Mouse (Mus musculus) frontal cortex, adult 2 months (tissue): ENCODE measurements at regions not wholly inside any gene's neighbourhood (a gene's known extent, or its start where the extent isn't known, plus 50 kb on each side); places are given as distances from the start of the nearest gene placed in this dataset.
"Not testable (repeated sequence)": the region's sequence is repeated elsewhere in the genome, so short reads cannot be mapped to it uniquely, and the experiment has no call there.

ENCODE experiments used
- DNase-seq, 2 experiments: peaks; one replicate each; pipeline ENCODE4 v3.0.0; 2022; ENCODE audit warnings: low spot score in 1 of 2; ENCODE audit errors: extremely low spot score in 1 of 2

DNA sequence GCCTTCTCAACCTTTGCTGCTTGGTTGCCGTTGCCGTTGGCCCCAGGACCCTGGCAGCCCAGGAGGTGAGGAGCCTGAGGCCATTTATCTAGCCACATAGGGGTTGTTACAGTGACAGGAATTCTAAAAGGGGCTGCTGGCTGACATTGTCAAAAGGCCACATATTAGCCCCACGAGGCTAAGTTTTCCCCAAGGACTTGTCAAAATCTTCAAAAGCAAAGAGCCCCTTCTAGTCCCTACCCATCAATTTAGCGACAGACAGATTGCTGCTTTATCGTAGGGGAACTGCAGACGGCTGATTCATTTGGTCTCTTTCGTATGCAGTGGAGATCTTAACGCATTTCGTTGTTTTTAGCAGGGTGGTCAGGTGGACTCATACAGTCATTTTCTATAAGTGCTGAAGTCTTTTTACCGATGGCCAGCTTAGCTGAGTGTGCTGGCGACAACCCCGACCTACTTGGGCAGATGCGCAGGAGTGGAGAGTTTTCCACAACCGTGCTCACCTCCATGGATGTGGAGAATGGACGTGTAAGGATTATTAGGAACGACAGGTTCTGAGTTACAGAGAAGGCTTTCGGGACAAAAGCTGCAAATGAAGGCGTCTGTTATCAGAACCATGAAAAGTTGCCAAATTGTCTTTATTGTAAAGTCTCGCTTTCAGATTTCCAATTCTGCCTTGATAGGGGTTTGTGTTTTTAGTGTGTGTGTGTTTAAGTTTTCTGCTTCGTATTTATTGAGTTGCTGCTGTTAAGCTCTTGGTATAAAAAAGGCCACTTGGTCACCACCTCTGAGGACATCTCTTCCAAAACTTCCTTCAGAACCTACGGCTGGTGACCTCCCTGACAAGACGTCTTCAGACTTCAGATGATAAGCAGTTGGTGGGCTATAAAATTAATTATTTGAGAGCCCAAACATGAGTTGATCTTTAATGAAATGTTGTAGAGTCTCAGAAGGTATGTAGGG lies 123.7 kb upstream of the Cpsf6 start:
- no peak for DNase-seq

DNA sequence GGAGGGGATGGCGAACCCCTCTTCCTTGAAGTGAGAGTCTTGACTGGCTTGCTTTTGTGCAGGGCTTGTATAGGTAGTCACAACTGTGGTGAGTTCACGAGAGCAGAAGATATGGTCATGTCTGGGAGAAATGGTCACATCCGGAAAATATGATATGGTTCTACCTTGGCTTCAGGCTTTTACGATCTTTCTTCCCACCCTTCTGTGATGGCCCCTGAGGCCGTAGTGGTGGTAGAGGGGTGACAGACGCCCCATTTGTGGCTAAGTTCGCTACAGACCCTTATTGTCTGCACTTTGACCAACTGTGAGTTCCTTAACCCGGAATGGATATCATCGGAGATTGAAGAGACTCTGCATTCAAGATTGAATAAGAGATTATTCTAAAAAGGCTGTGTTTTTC lies 122.9 kb upstream of the Cpsf6 start:
- no peak for DNase-seq

- DNase-seq, result no peak
Observed at GRCm38 (mm10) chr10:117502135-117502534, 122.3 kb upstream of the Cpsf6 start.

DNA sequence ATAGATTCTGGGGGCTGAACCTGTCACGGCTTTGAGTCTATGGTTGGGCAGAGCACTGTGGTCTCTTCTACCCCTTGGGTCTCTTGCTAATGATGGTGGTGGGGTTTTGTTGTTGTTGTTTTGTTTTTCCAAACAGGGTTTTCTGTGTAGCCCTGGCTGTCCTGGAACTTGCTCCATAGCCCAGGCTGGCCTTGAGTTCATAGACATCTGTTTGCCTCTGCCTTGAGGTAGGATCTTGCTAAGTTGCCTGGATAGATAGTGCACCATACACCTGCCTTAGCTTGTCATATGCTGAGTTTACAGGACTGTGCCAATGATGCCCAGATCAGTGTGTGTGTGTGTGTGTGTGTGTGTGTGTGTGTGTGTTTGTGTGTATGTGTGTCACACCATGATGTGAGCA lies 121.6 kb upstream of the Cpsf6 start:
- no peak for DNase-seq

DNA sequence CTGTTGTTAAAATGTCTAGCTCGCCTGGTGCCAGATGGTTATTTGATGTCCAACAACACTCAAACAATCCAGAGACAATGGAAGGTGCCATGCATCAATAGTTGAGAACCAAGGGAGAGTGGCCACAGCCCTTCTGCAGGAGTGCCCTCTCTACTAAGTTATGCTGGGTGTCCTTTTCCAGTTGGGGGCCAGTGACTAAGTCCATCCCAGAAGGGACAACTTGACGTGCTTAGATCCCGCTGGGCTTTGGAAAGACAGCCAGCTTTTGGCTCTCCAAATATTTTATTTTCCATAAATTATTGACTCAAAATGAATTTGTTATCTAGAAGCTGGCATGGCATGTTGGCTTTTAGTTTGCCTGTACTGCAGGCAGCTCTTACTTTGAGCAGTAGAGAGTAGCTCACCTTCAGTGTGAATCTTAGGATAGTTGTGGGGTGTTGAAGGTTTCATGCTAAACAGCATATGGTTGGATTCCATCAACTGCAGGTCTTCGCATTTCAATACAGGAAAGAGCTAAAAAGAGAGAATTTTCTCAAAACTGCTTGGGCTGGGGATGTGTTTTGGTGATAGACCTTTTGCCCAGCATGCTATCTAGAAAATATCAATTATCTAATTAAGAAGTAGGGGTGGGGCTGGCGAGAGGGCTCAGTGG lies 120.8 kb upstream of the Cpsf6 start:
- DNase-seq, result no peak

- no peak for DNase-seq
Observed at GRCm38 (mm10) chr10:117499864-117500453, 120.1 kb upstream of the Cpsf6 start.

DNA sequence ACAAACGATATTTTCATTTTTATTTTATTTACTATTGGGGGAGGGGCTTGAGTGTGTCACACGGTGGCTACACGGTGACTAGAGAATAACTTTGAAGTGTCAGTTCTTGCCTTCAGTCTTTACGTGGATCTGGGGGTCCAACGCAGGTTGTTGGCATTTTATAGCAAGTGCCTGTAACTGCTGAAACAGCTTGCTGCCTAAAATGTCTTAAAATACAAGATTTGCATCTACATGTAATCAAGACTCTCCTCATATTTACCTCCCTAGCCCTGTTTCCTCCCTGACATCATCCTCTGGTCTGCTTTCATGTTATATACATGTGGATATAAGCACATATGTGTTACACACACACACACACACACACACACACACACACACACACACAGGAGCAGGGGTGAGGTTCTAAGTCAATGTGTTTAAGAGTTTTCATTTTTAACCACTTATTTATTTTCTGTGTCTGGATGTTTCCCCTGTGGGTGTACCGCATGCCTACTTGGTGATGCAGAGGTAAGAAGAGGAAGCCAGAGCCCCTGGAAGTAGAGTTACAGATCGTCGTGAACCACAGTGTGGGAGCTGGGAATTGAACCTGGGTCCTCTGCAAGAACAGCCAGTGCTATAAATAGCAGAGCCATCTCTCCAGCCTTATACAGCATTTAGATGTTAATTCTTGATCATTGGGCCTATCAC lies 119.5 kb upstream of the Cpsf6 start:
- no peak for DNase-seq

DNA sequence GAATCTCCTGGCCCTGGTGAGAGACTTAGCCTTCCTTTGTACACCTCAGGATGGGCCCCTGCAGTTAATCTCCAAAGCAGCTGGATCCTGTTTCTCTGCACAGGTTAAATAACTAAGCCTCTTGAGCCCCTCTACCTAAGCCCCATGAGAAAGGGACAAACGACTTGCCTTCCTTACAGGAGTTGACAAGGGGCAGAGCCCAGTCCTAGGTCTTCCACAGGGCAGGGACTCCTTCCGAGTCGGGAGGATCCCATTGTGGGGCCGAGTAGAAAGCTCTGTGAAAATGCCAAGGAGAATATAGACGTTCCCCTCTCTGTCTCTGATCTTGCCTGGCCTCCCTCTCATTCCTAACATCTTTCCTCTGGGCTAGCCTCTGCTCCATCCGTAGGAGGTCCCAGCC lies 118.7 kb upstream of the Cpsf6 start:
- DNase-seq, result no peak

DNA sequence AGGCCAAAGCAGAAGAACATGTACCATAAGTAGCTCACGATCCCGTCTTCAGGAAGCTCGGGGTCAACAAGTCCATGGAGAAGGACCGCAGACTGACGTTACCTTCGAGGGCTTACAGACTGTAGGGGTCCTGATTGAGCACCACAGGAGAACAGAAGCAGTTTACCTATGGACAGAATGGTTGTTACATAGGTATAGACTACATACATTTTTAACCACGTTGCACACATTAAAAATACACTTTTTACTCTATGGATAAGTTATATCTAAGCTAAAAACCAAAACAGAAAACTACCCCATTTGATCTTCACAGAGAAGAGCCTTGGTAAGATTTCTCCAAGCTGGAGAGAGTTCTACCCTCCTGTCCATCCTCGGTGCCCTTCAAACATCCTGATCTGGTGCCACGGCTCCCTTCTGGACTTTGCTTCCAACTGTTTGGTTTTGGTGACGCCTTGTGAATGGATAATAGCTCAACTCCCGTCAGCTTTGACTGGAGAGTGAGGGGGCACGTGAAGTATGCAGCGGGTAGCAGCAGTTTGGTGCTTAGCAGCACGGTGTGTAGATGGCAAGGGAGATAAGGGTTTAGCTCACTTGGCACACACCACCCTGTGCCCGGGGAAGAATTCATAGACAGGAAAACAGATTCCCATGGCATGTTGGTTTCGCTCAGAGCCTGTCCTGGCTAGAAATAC lies 117.9 kb upstream of the Cpsf6 start:
- no peak for DNase-seq

GRCm38 (mm10) chr10:117497082-117497481 lies 117.3 kb upstream of the Cpsf6 start:
- not testable (repeated sequence) for DNase-seq

- DNase-seq, result peak in 1 of 2 experiments; percentile 25
Observed at GRCm38 (mm10) chr10:117496064-117497011, 116.5 kb upstream of the Cpsf6 start.

DNA sequence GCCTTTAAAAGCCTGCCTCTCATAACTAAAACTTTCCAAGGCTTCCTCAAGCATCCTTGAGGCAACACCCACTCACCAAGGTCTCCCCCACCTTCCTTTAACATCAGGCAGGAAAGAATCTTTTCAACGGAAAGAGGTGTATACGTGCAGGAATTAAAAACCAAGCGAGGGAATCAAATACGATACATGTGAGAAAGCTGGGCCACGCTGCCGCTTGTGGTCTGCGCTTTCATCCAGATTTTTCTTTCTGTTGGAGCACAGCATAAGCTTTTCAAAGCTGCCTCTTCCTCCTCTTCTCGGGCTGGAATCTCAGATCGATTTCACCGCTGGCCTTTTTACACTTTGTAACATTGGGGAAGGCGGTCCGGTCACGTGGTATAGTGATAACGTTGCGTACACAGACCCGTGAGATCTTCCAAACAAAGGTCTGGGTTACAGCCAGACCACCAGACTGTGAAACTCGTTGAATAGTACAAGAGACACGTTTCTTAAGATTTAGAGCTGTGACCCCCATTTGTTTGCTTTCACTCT lies 114.4 kb upstream of the Cpsf6 start:
- no peak for DNase-seq

- DNase-seq, result no peak
Observed at GRCm38 (mm10) chr10:117493824-117494121, 114.0 kb upstream of the Cpsf6 start.

DNA sequence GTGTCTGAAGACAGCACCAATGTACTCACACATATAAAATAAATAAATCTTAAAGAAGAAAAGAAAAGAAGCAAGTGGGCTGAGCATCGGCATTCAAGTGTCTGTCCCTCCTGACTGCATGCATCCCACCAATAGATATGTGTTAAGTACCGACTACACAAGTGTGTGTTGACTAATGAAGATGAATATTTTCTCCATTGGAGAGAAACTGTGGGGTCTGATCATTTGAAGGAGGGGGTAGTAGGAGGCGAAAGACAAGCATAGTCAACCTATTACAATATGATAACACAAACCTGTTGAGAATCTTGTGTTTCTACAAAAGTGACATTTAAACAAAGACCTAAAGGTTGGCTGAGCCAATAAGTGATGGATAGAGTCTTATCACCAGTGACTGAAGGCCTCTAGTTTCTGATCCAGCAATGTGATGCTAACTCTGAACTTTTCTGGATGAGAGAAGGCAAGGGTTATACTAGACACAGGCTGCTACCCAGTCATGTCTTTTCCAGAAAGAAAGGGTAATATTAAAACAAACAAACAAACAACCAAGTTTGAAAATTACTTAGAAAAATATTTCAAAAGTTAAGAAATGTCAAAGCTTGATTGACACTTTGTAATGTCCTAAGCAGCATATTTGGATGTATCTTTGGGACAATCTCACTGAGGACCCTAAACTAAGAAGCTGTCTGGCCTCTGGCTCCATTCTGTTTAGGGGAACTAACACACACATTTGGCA lies 113.4 kb upstream of the Cpsf6 start:
- DNase-seq, result no peak

DNA sequence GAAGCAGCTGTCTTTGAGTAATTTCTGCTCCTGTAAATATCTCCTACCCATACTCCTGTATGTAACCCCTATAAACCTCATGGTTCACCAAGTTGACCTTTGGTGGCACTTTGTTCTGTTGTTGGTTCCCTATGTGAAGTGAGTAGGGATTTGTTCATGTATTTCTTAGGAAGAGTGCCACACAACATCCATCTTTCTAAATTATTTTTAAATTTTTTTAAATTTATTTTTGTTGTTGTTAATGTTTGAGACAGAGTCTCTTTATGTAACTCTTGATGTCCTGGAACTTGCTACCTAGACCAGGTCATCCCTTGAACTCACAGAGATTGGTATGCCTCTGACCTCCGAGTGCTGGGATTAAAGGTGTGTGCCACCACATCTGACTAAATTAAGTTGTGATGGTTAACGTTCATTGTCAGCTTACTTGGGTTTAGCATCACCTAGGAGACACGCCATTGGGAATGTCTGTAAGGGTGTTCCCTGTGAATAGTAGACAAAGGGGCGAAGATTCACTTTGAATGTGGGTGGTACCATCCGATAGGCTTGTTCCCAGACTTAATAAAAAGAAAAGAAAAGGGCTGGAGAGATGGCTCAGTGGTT lies 112.7 kb upstream of the Cpsf6 start:
- no peak for DNase-seq

DNA sequence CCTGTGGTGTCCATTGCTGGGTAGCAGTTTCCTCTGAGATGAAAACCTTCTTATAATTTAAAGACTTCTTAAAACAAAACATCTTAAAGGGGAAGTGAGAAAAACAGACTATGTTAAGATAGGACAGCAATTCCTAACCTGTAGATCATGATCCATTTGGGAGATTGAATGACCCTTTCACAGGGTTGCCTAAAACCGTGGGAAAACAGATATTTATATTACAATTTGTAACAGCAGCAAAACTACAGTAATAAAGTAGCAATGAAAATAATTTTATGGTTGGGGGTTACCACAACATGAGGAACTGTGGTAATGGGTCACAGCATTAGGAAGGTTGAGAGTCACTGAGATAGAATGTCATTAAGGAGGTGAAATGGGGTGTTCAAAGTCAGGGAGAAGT lies 111.9 kb upstream of the Cpsf6 start:
- no peak for DNase-seq

DNA sequence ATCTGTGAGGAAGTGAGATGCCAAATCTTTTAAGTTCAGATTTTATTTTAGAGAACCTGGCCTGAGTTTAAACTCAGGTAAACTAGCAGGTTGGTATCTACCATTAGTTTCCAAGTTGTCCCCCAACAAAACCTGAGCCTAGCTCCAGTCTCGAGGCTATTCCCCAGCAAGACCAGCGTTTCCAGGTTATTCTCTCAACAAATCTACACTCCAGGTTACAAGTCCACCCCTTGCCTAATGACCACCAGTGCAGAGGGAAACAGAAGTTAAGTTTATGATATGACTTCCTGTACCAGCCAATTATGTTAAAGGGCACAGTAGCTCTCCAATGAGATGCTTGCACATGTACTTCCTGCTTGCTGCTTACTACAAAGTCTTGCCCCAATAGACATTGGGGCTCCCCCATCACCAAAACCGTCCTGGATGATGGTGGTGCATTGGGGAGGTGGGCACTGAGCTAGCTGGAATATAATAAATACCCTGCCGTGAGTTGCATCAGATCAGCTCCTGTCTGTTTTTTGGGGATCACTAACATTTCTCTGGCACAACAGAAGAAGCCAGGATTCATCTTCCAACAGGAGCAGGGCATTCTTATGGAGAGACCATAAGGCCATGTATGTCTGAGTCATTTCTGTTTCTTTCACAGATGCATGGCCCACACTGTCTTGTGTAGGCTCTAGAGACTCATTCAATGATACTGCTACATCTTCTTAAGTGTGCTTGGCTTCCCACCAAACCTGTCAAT lies 111.2 kb upstream of the Cpsf6 start:
- DNase-seq, result no peak
